Mouse (Mus musculus) heart, embryonic 13.5 days (tissue): ENCODE measurements around the gene Col4a6. TPM values are rescaled to one million over a fixed set of nuclear protein-coding genes. Genes with fewer than 3 reads are reported as not detected.
A peak's percentile ranks its signal among the peaks of the same experiment; 100 is the strongest.

Source experiments
- ATAC-seq: fragments of 200-750 bp; cut with Nextera tagmentation; 2 replicates; pipeline ENCODE4 v1.8.0; 2017; ENCODE audit warnings: moderate TSS enrichment; ENCODE audit not compliant: insufficient number of reproducible peaks, low FRiP score, low TSS enrichment; ENCODE audit errors: extremely low read depth
- H3K27ac ChIP-seq: fragments of 300-500 bp; sonication (generic); replicated peaks from 2 replicates; pipeline ENCODE4 v1.5.1; 2015; ENCODE audit warnings: moderate library complexity, mild to moderate bottlenecking, inconsistent platforms
- H3K27me3 ChIP-seq: fragments of 300-500 bp; sonication (generic); replicated peaks from 2 replicates; pipeline ENCODE4 v1.6.1; 2015; ENCODE audit warnings: mild to moderate bottlenecking, inconsistent platforms
- H3K36me3 ChIP-seq: fragments of 300-500 bp; sonication (generic); 2 replicates; pipeline ENCODE4 v1.6.1; 2015; ENCODE audit warnings: mild to moderate bottlenecking, inconsistent platforms
- H3K4me1 ChIP-seq: fragments of 300-500 bp; sonication (generic); 2 replicates; pipeline ENCODE4 v1.6.1; 2015; ENCODE audit warnings: inconsistent platforms
- H3K4me2 ChIP-seq: fragments of 300-500 bp; sonication (generic); 2 replicates; pipeline ENCODE4 v1.6.1; 2015; ENCODE audit warnings: inconsistent platforms, mild to moderate bottlenecking, moderate library complexity
- H3K4me3 ChIP-seq: fragments of 300-500 bp; sonication (generic); 2 replicates; pipeline ENCODE4 v1.5.1; 2015; ENCODE audit warnings: moderate library complexity, mild to moderate bottlenecking, inconsistent platforms
- H3K9ac ChIP-seq: fragments of 300-500 bp; sonication (generic); 2 replicates; pipeline ENCODE4 v1.6.1; 2015; ENCODE audit warnings: inconsistent platforms, mild to moderate bottlenecking, moderate library complexity
- H3K9me3 ChIP-seq: fragments of 300-500 bp; sonication (generic); 2 replicates; pipeline ENCODE4 v1.6.1; 2016; ENCODE audit warnings: inconsistent platforms
- WGBS: fragments of 180-500 bp; shearing (Covaris S2); methylation state at CpG from one replicate; pipeline ENCODE4 v1.1.7; 2015; ENCODE audit warnings: mixed read lengths; 5-methylcytosine and 5-hydroxymethylcytosine counted together
- polyA plus RNA-seq: library from polyadenylated mRNA; unstranded; fragments of >200 nt; fragmentation: Nextera tagmentation; extraction: Ambion mirVana; gene quantifications from 2 replicates; pipeline ENCODE4 v1.2.1, GENCODE M21; 2015

Gene Col4a6
- polyA plus RNA-seq: 6.4 and 6.9 TPM in 2 replicates

- Histone ChIP-seq H3K4me1 (no peaks in the 10 kb centered on the region), H3K36me3 (no peaks in the 10 kb centered on the region), H3K9ac (peak within 1 kb of the TSS; percentile 79), H3K4me3 (peak within 1 kb of the TSS; percentile 66), H3K27ac (0 out of 2 replicates have a peak within 1 kb of the TSS, but pooled peaks have one; percentile 24), H3K9me3 (no peaks in the 10 kb centered on the region), H3K27me3 (peaks cover 9% of the 10 kb centered on the region), H3K4me2 (peak within 1 kb of the TSS; percentile 67)
- WGBS: 8% methylated on average over 16 of the region's 16 CpGs
- no peak for ATAC-seq
Measured at GRCm38 (mm10) chrX:141473470-141474302, at the start of gene Col4a6. Col4a6 (minus strand) TSS chrX:141474076.

GRCm38 (mm10) chrX:141503125-141503524 is 29.2 kb upstream of the Col4a6 start:
- ATAC-seq: no peak
- H3K9me3 ChIP-seq: no peaks in the 10 kb centered on the region

GRCm38 (mm10) chrX:141494545-141494944 is 20.7 kb upstream of the Col4a6 start:
- no peak for ATAC-seq
- Histone ChIP-seq H3K4me3 (no peak overlapping the region), H3K4me1 (no peaks in the 10 kb centered on the region), H3K27ac (no peak overlapping the region), H3K9me3 (no peaks in the 10 kb centered on the region), H3K36me3 (no peaks in the 10 kb centered on the region), H3K4me2 (no peak overlapping the region), H3K9ac (no peak overlapping the region), H3K27me3 (no peaks in the 10 kb centered on the region)
- 68% methylated on average over 4 of the region's 4 CpGs for WGBS

More at GRCm38 (mm10) chrX:141503125-141503524, 29.2 kb upstream of the Col4a6 start:
- 77% methylated on average over 1 of the region's 1 CpGs for WGBS
- Histone ChIP-seq H3K9ac (no peak overlapping the region), H3K36me3 (no peaks in the 10 kb centered on the region), H3K4me2 (no peak overlapping the region), H3K27me3 (no peaks in the 10 kb centered on the region), H3K4me1 (no peaks in the 10 kb centered on the region), H3K4me3 (no peak overlapping the region), H3K27ac (no peak overlapping the region)

GRCm38 (mm10) chrX:141475566-141476327 is 1.9 kb upstream of the Col4a6 start:
- no peak for ATAC-seq
- WGBS: 12% methylated on average over 14 of the region's 14 CpGs
- Histone ChIP-seq H3K36me3 (no peaks in the 10 kb centered on the region), H3K4me1 (no peaks in the 10 kb centered on the region), H3K4me2 (peak overlapping the region; percentile 67), H3K4me3 (peak overlapping the region; percentile 66), H3K27ac (peak overlapping the region; percentile 85), H3K9me3 (no peaks in the 10 kb centered on the region), H3K9ac (peak overlapping the region; percentile 88), H3K27me3 (peaks cover 9% of the 10 kb centered on the region)

GRCm38 (mm10) chrX:141475110-141475509 is 1.2 kb upstream of the Col4a6 start, which contains the start of gene Col4a5:
Col4a5 (plus strand) TSS chrX:141475385.
- WGBS: 13% methylated on average over 13 of the region's 13 CpGs
- Histone ChIP-seq H3K27me3 (peaks cover 9% of the 10 kb centered on the region), H3K27ac (peak within 1 kb of the TSS; percentile 85), H3K9ac (peak within 1 kb of the TSS; percentile 88), H3K4me2 (peak within 1 kb of the TSS; percentile 67), H3K9me3 (no peaks in the 10 kb centered on the region), H3K36me3 (no peaks in the 10 kb centered on the region), H3K4me1 (no peaks in the 10 kb centered on the region), H3K4me3 (peak within 1 kb of the TSS; percentile 66)
- ATAC-seq: no peak

- Histone ChIP-seq H3K27ac (no peak overlapping the region), H3K27me3 (no peaks in the 10 kb centered on the region), H3K36me3 (no peaks in the 10 kb centered on the region), H3K4me2 (no peak overlapping the region), H3K9ac (no peak overlapping the region), H3K9me3 (no peaks in the 10 kb centered on the region), H3K4me1 (0 out of 2 replicates have a peak, but pooled peaks cover 3% of the 10 kb centered on the region), H3K4me3 (no peak overlapping the region)
- WGBS: 67% methylated on average over 1 of the region's 1 CpGs
- no peak for ATAC-seq
Measured at GRCm38 (mm10) chrX:141447936-141448335, 25.9 kb downstream of the Col4a6 start.

- WGBS: 26% methylated on average over 2 of the region's 2 CpGs
- Histone ChIP-seq H3K9ac (no peak overlapping the region), H3K4me3 (no peak overlapping the region), H3K4me1 (peaks cover 12% of the 10 kb centered on the region; the same call in 1 of the 2 replicates), H3K4me2 (no peak overlapping the region), H3K36me3 (no peaks in the 10 kb centered on the region), H3K27me3 (no peaks in the 10 kb centered on the region), H3K9me3 (no peaks in the 10 kb centered on the region), H3K27ac (no peak overlapping the region)
- no peak for ATAC-seq
Measured at GRCm38 (mm10) chrX:141439423-141439822, 34.5 kb downstream of the Col4a6 start.

- H3K9me3 ChIP-seq: no peaks in the 10 kb centered on the region
- ATAC-seq: no peak
- H3K27me3 ChIP-seq: no peaks in the 10 kb centered on the region
- H3K27ac ChIP-seq: no peak overlapping the region; the same call in 1 of the 2 replicates
- no peak overlapping the region for H3K9ac ChIP-seq
- H3K36me3 ChIP-seq: no peaks in the 10 kb centered on the region
- peaks cover 12% of the 10 kb centered on the region; the same call in 1 of the 2 replicates for H3K4me1 ChIP-seq
- no peak overlapping the region for H3K4me3 ChIP-seq
- 75% methylated on average over 6 of the region's 6 CpGs for WGBS
- H3K4me2 ChIP-seq: no peak overlapping the region
Measured at GRCm38 (mm10) chrX:141436780-141437179, 37.1 kb downstream of the Col4a6 start.

GRCm38 (mm10) chrX:141415318-141415717 is 58.6 kb downstream of the Col4a6 start:
- Histone ChIP-seq H3K9ac (no peak overlapping the region), H3K4me3 (no peak overlapping the region), H3K4me2 (no peak overlapping the region), H3K9me3 (no peaks in the 10 kb centered on the region), H3K27me3 (no peaks in the 10 kb centered on the region), H3K4me1 (no peaks in the 10 kb centered on the region), H3K36me3 (no peaks in the 10 kb centered on the region), H3K27ac (no peak overlapping the region)
- 61% methylated on average over 2 of the region's 2 CpGs for WGBS
- no peak for ATAC-seq

- H3K9ac ChIP-seq: no peak overlapping the region
- 64% methylated on average over 3 of the region's 3 CpGs for WGBS
- no peak for ATAC-seq
- H3K36me3 ChIP-seq: no peaks in the 10 kb centered on the region
- no peak overlapping the region for H3K4me2 ChIP-seq
- no peak overlapping the region for H3K4me3 ChIP-seq
- no peaks in the 10 kb centered on the region for H3K9me3 ChIP-seq
- H3K27ac ChIP-seq: no peak overlapping the region
- H3K27me3 ChIP-seq: no peaks in the 10 kb centered on the region; the same call in 1 of the 2 replicates
- peaks cover 3% of the 10 kb centered on the region; the same call in 1 of the 2 replicates for H3K4me1 ChIP-seq
Measured at GRCm38 (mm10) chrX:141396243-141396642, 77.6 kb downstream of the Col4a6 start.

GRCm38 (mm10) chrX:141385399-141386105 is 88.3 kb downstream of the Col4a6 start:
- 43% methylated on average over 3 of the region's 3 CpGs for WGBS
- no peaks in the 10 kb centered on the region for H3K36me3 ChIP-seq
- no peak overlapping the region for H3K9ac ChIP-seq
- ATAC-seq: no peak
- H3K4me3 ChIP-seq: no peak overlapping the region
- no peaks in the 10 kb centered on the region for H3K9me3 ChIP-seq
- H3K27ac ChIP-seq: peak overlapping the region; percentile 70
- H3K4me2 ChIP-seq: no peak overlapping the region
- peaks cover 3% of the 10 kb centered on the region; the same call in 1 of the 2 replicates for H3K27me3 ChIP-seq
- peaks cover 6% of the 10 kb centered on the region; the same call in 1 of the 2 replicates for H3K4me1 ChIP-seq
